Mouse (Mus musculus) brown adipose tissue, adult 24 weeks (tissue): Measurements from ENCODE around the gene Esr1. TPM values are rescaled to one million over a fixed set of nuclear protein-coding genes. Genes with fewer than 3 reads are reported as not detected.
"Not testable (repeated sequence)": the region's sequence is repeated elsewhere in the genome, so short reads cannot be mapped to it uniquely, and the experiment has no call there.

Experiments used
- H3K27ac ChIP-seq: fragments of 200-500 bp; replicated peaks from 2 replicates; pipeline ENCODE4 v1.5.1; 2012; ENCODE audit warnings: low read depth, mild to moderate bottlenecking, low read length
- H3K4me1 ChIP-seq: fragments of 200-500 bp; 2 replicates; pipeline ENCODE4 v1.6.1; 2012; ENCODE audit warnings: low read length, mixed read lengths; ENCODE audit not compliant: control insufficient read depth, insufficient read depth, insufficient read length
- H3K4me3 ChIP-seq: fragments of 200-500 bp; 2 replicates; pipeline ENCODE4 v1.5.1; 2012; ENCODE audit warnings: low read depth, mild to moderate bottlenecking, low read length, moderate library complexity; ENCODE audit not compliant: insufficient read depth
- polyA plus RNA-seq: library from polyadenylated mRNA; stranded (reverse); fragments of >200 nt; gene quantifications from 2 replicates; pipeline ENCODE4 v1.2.4, GENCODE M21; 2012; ENCODE audit not compliant: missing spikeins, insufficient read depth, insufficient read length

Gene Esr1
- polyA plus RNA-seq: 11.3 and 13.3 TPM in 2 replicates

DNA sequence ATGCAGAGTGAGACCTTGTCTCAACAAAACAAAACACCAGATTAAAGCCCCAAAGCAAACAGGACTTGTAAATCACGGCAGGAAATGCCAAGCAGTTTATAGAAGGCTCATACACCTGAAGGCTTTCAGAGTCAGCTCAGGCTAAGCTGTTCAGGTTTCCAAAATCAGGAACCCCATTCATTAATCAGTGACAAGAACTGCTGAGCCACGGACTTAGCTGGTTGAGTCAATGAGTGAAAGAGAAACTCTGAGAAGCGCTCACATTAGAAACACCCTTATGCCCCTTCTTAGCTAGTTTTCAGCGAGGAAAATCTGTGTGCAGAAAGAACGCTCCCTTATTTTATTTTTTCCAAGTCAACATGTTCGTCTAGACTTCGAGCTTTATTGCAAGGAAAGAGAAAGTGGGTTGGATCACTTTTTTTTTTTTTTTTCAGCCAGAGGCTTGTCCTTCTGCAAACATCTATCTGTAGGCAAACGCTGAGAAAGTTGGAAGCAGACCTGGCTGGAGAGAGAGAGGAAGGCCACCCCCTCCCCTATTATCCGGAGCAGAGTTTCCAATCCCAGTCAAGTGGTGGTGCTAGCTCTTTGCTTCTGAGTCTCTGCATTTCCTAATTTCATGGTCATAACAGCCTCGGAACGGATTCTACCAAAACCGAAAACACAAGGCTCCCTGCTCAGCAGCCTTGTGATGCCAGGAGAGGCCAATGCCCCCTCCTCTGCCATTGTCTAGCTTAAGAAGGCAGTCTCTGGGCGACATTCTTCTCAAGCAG, at the start of gene Esr1:
TSS of gene Esr1 (plus strand) at position 208 of the 770 bp plus-strand sequence.
- H3K4me3 ChIP-seq: peak within 1 kb of the TSS; percentile 64
- no peaks in the 10 kb centered on the region for H3K4me1 ChIP-seq
- no peak within 1 kb of the TSS; the same call in 1 of the 2 replicates for H3K27ac ChIP-seq

DNA sequence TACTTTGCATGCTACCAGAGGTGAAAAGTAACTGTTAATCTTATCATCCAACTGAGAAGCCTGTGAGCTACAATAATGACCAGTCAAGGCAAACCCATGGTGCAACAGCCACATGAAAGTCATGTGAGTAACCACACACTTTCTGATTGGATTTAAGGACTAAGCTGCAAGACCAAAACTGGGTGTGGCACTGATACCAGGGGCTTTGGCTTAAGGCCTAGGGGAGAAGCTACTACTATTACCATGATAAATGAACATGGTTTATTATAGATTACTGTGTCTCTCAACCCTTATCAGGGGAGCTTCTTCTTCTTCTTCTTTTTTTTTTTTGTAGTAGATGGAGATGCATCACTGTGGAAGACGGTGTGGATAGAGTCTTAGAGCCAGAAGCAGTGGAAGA, 46.2 kb upstream of the Esr1 start:
- H3K27ac ChIP-seq: no peak overlapping the region
- H3K4me3 ChIP-seq: no peak overlapping the region
- H3K4me1 ChIP-seq: peaks cover 4% of the 10 kb centered on the region; the same call in 1 of the 2 replicates

DNA sequence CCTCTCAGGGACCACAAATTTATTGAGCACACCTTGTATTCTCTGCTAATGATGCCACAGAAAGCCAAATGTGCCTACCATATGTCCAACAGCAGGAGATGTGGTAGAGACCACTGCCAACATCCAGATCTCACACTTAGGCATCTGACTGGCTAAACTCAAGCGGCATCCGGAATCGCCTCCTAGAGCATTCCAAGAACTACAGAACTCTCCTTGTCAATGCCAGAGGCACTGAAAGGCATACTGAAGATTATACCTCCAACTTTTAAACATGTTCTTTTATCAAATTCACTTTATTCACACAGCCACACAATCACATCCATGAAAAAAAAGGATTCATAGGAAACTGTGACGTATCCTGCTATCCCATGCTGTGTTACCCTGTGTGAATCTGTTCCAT, 40.6 kb upstream of the Esr1 start:
- Histone ChIP-seq H3K27ac (no peak overlapping the region), H3K4me1 (no peaks in the 10 kb centered on the region), H3K4me3 (no peak overlapping the region)

DNA sequence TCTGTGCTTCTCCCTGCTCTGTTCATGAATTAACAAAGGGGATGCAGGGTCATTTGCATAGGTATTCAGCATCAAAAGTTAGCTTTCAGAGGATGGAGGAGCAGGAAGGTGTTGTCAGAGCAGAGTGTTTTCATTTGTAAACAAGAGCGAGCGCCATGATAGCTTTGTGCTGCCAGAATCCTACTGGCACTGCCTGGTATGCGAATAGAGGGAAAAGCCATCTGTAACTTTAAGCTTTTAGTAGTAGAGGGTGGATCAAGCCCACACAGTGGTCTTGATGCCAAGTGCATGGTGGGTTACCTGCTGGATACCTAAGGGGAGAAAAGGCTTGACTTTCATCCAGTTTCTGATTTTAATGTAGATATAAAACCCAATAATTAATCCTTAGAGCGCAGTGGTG, 40.1 kb upstream of the Esr1 start:
- Histone ChIP-seq H3K27ac (no peak overlapping the region), H3K4me1 (no peaks in the 10 kb centered on the region), H3K4me3 (no peak overlapping the region)

DNA sequence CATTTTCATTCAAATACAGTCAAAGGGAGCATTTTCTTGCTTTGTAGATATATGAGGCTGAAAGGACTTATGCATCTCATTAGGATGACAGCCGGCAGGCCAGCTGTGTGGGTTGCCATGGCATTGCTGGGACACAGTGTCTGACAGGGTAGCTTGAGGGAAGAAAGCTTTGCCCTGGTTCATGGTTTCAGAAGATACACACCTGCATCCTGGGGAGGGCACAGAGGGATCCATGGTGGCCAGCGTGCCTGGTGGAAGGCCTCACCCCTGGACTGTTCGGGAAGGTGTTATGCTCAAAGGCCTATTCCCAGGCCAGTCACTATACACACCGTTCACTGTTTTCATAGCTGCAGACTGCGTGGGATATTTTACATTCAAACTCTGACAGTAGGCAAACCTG, 29.5 kb upstream of the Esr1 start:
- Histone ChIP-seq H3K27ac (no peak overlapping the region), H3K4me3 (no peak overlapping the region), H3K4me1 (no peaks in the 10 kb centered on the region)

DNA sequence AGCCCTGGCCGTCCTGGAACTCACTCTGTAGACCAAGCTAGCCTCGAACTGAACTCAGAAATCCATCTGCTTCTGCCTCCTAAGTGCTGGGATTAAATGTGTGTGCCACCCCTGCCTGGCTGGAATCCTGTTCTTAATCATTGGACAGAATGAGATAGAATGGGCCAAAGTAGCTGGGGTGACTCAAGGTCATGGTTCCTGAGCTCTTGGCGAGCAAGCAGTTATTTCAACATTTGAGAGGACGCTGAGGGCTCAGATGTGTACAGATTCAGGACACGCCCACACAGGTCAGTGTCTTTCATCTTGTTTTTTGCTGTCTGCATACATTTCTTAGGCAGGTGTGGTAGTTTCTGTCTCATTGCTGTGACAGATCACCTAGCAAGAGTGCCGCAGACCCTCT, 24.7 kb upstream of the Esr1 start:
- Histone ChIP-seq H3K4me1 (no peaks in the 10 kb centered on the region), H3K27ac (no peak overlapping the region), H3K4me3 (no peak overlapping the region)

DNA sequence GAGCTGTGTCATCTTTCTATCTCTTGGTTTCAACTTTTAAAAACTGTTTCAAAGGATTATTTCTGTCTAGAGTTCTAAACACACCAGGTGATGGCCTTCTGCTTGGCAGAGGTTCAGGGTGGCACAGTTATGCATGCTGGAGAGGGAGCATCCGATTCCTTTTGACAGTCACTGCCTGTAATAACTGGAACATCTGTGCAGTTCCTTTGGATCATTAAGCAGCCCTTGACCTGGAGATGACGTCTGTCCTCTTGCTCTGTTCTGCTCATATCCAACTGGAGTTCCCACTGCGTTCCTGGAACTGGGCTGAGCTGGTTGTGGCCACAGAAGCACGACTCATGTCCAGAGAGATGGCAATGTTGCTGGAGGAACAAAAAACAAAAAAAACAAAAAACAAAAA, 21.8 kb upstream of the Esr1 start:
- H3K4me1 ChIP-seq: no peaks in the 10 kb centered on the region
- H3K27ac ChIP-seq: no peak overlapping the region
- H3K4me3 ChIP-seq: no peak overlapping the region

DNA sequence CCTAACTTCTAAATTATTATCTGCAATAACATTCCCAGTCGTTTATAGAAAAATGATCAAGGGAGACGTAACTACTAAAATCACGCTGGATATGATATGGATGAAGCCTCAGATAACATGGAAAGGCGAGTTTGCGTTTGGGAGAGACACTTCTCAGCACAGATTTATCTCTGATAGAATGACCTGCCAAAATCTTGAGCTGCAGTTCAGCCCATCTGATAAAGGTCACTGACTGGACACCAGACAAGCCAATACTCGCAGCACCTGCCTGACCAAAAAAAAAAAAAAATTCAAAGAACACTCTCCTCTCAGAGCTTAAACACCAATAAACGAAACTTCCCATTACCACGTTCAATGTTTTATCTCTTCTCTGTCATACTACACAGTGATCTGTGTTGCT, 20.4 kb upstream of the Esr1 start:
- no peaks in the 10 kb centered on the region for H3K4me1 ChIP-seq
- no peak overlapping the region for H3K4me3 ChIP-seq
- H3K27ac ChIP-seq: no peak overlapping the region

DNA sequence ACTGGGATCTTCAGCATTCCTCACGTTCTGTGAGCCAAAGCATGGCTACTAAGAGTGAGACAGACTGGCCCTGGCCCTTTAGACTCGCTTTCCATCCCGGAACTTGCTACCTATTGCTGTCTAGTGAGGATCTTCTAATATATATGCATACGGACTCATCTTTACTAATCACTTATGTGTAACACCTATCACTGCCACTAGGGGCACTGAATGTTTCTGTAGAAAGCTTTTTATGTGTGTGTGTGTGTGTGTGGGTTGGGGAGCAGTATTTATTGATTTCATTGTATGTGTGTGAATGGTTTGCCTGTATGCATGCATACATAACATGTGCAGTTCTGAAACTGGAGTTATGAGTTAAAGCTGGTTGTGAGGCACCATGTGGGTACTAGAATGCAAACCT, 17.6 kb upstream of the Esr1 start:
- H3K4me1 ChIP-seq: no peaks in the 10 kb centered on the region
- H3K27ac ChIP-seq: no peak overlapping the region
- no peak overlapping the region for H3K4me3 ChIP-seq

DNA sequence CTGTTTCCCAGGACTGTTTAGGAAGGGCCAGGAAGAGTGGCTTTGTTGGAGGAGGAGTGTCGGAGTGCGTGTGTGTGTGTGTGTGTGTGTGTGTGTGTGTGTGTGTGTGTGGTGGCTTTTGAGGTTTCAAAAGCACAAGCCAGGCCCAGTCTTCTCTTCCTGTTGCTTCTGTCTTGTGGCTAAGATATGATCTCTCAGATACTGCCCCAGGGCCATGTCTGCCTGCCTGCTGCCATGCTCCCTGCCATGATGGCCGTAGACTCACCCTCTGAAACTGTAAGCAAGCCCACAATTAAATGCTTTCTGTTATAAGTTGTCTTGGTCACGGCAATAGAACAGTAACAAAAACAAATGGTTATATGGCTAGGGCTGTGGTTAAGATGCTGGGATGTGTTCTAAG, 14.2 kb upstream of the Esr1 start:
- Histone ChIP-seq H3K27ac (no peak overlapping the region), H3K4me3 (no peak overlapping the region), H3K4me1 (no peaks in the 10 kb centered on the region)

DNA sequence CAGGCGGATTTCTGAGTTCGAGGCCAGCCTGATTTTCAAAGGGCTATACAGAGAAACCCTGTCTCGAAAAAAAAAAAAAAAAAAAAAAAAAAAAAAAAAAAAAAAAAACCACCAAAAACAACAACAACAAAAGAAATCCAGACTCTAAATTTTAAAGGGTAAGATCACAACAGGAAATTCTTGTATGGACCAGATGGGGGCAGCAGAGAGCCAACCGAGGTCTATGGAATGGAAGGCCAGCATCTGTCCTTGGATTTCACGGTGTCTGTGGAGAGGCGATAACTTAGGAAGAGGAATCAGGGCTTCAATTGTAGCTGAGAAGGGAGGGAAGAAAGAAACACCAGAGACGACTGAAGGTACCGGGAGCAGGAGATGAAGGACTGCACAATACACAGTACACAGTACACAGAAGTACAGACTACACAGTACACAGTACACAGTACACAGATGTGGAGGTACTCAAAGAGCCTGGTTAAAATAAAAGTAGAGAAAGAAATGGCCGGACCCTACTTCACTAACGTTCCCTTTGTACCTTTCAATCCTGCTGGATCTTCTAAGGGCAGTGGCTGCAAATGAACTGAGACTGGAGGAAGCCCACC, 13.1 kb upstream of the Esr1 start:
- Histone ChIP-seq H3K27ac (no peak overlapping the region), H3K4me1 (no peaks in the 10 kb centered on the region), H3K4me3 (no peak overlapping the region)

DNA sequence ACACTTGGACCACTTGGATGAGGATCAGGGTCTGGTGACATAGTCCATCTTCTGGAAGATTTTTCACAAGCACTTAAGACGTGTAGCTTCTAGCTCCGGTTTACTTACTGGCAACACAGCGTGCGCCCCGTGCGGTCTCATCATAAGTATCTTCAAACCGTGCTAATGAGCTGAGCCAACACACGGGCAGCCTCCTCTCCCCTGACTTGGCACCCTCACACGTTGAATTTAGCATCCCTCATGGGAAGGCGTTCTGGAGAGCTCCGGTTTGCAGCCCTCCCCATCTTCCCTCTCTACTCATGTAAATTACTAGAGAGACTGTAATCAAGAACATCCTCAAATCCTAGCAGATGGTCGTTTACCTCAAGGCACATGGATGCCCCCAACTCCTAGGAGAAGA, 12.5 kb upstream of the Esr1 start:
- H3K27ac ChIP-seq: no peak overlapping the region
- H3K4me3 ChIP-seq: no peak overlapping the region
- no peaks in the 10 kb centered on the region for H3K4me1 ChIP-seq

DNA sequence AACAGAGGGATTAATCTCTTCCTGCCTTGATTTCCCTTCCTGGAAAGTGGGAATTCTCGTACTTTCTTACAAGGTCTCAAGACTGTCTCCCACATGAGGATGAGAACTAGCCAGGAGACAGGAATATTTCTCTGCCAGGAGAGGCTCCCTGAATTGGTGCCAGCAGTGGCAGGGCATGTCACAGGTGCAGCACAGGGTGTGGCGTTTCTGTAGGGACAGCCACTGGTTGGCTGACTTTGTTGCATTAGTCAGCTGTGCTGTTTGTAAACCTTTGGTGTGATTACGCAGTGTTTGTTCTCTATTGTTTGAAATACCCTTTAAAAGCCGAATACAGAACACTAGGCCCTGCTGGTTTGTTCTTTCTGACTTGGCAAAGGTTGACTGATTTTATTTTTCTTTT, 11.8 kb upstream of the Esr1 start:
- no peak overlapping the region for H3K27ac ChIP-seq
- H3K4me3 ChIP-seq: no peak overlapping the region
- H3K4me1 ChIP-seq: no peaks in the 10 kb centered on the region

DNA sequence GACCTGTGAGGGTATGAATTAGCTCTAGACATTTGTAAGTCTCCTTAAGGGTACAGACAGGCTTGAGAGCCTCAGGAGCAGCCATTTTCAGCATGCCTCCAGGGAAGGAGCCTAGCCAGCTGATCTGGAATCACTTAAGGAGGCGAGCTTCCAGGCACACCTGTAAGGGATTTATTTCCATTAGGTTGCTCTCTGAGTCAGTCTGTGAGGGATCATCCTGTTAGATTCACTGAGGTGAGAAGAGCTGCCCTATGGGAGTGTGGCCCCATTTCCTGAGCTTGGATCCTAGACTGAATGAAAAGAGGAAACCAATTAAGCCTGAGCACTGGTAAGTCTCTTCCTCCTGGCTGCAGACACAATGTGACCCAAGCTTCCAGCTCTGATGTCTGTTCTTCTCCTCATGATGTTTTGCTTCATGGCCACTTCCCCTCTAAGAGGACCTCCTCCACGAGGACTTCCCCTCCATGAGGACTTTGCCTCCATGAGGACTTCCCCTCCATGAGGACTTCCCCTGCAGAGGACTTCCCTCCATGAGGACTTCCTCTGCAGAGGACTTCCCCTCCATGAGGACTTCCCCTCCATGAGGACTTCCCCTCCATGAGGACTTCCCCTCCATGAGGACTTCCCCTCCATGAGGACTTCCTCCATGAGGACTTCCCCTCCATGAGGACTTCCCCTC, 10.5 kb upstream of the Esr1 start:
- Histone ChIP-seq H3K4me1 (no peaks in the 10 kb centered on the region), H3K4me3 (no peak overlapping the region), H3K27ac (no peak overlapping the region)

DNA sequence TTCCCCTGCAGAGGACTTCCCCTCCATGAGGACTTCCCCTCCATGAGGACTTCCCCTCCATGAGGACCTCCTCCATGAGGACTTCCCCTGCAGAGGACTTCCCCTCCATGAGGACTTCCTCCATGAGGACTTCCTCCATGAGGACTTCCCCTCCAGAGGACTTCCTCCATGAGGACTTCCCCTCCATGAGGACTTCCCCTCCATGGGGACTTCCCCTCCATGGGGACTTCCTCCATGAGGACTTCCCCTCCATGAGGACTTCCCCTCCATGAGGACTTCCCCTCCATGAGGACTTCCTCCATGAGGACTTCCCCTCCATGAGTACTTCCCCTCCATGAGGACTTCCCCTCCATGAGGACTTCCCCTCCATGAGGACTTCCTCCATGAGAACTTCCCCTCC, 9.8 kb upstream of the Esr1 start:
- H3K4me1 ChIP-seq, H3K4me3 ChIP-seq, H3K27ac ChIP-seq: not testable (repeated sequence)

DNA sequence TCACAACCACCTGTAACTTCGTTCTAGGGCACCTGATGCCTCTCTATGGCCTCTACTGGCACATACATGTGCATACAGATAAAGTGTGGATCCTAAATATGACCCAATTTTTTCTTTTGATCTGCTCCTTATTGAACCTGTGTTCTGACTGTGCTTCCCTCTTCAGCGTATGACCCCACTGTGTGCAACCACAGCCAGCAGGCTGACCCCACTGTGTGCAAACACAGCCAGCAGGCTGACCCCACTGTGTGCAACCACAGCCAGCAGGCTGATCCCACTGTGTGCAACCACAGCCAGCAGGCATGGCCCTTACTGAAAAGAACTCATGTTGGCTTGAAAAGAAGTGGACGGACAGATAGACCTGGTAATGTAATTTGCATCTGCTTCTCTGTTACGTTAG, 8.9 kb upstream of the Esr1 start:
- Histone ChIP-seq H3K4me1 (no peaks in the 10 kb centered on the region), H3K4me3 (no peak overlapping the region), H3K27ac (no peak overlapping the region)
